Mouse (Mus musculus) forebrain, embryonic 16.5 days (tissue): Measurements from ENCODE around the gene Ugt1a6b. TPM values are rescaled to one million over a fixed set of nuclear protein-coding genes. Genes with fewer than 3 reads are reported as not detected.

Experiments
- ATAC-seq: fragments of 200-750 bp; cut with Nextera tagmentation; 2 replicates; pipeline ENCODE4 v1.8.0; 2017; ENCODE audit warnings: mild to moderate bottlenecking, moderate library complexity
- H3K27ac ChIP-seq: fragments of 300-500 bp; sonication (generic); 2 replicates; pipeline ENCODE4 v1.5.1; 2014; ENCODE audit warnings: low read length, control low read depth
- H3K27me3 ChIP-seq: fragments of 300-500 bp; sonication (generic); replicated peaks from 2 replicates; pipeline ENCODE4 v1.6.1; 2014; ENCODE audit warnings: low read length; ENCODE audit not compliant: control insufficient read depth, insufficient read depth
- H3K36me3 ChIP-seq: fragments of 300-500 bp; sonication (generic); 2 replicates; pipeline ENCODE4 v1.6.1; 2014; ENCODE audit not compliant: control insufficient read depth, insufficient read depth
- H3K4me1 ChIP-seq: fragments of 300-500 bp; sonication (generic); replicated peaks from 2 replicates; pipeline ENCODE4 v1.6.1; 2014; ENCODE audit warnings: low read length; ENCODE audit not compliant: control insufficient read depth, insufficient read depth
- H3K4me2 ChIP-seq: fragments of 300-500 bp; sonication (generic); 2 replicates; pipeline ENCODE4 v1.6.1; 2014; ENCODE audit warnings: mild to moderate bottlenecking, low read length, control low read depth
- H3K4me3 ChIP-seq: fragments of 300-500 bp; sonication (generic); replicated peaks from 2 replicates; pipeline ENCODE4 v1.5.1; 2014; ENCODE audit warnings: mild to moderate bottlenecking, low read length, control low read depth
- H3K9ac ChIP-seq: fragments of 300-500 bp; sonication (generic); replicated peaks from 2 replicates; pipeline ENCODE4 v1.6.1; 2014; ENCODE audit warnings: low read depth, low read length, control low read depth
- H3K9me3 ChIP-seq: fragments of 300-500 bp; sonication (generic); 2 replicates; pipeline ENCODE4 v1.6.1; 2016; ENCODE audit warnings: low read length; ENCODE audit not compliant: control insufficient read depth
- WGBS: fragments of 180-500 bp; shearing (Covaris S2); extraction: QIAGEN DNeasy Blood & Tissue Kit; methylation state at CpG from one replicate; pipeline ENCODE4 v1.1.7; 2014; 5-methylcytosine and 5-hydroxymethylcytosine counted together
- polyA plus RNA-seq: library from polyadenylated mRNA; unstranded; fragments of >200 nt; fragmentation: Nextera tagmentation; extraction: Ambion mirVana; gene quantifications from 2 replicates; pipeline ENCODE4 v1.2.1, GENCODE M21; 2015

Gene Ugt1a6b
- polyA plus RNA-seq, 1 experiment from 2014 or later = 1.0 TPM

GRCm38 (mm10) chr1:88250023-88250422 is 147.0 kb downstream of the Ugt1a6b start:
- no peak for ATAC-seq
- WGBS = 84% methylated on average over 5 of the region's 5 CpGs
- H3K27me3 ChIP-seq = no peaks in the 10 kb centered on the region

GRCm38 (mm10) chr1:88253106-88253505 is 150.1 kb downstream of the Ugt1a6b start:
- H3K4me3 ChIP-seq = no peak overlapping the region
- ATAC-seq = no peak
- no peak overlapping the region for H3K4me2 ChIP-seq
- H3K36me3 ChIP-seq = no peaks in the 10 kb centered on the region
- peaks cover 77% of the 10 kb centered on the region for H3K9me3 ChIP-seq
- H3K4me1 ChIP-seq = no peaks in the 10 kb centered on the region
- H3K27me3 ChIP-seq = no peaks in the 10 kb centered on the region
- 75% methylated on average over 8 of the region's 8 CpGs for WGBS
- no peak overlapping the region for H3K9ac ChIP-seq
- no peak overlapping the region for H3K27ac ChIP-seq

More at GRCm38 (mm10) chr1:88250023-88250422, 147.0 kb downstream of the Ugt1a6b start:
- Histone ChIP-seq H3K9ac (no peak overlapping the region), H3K4me1 (no peaks in the 10 kb centered on the region), H3K9me3 (peaks cover 89% of the 10 kb centered on the region), H3K4me2 (no peak overlapping the region), H3K36me3 (no peaks in the 10 kb centered on the region), H3K27ac (no peak overlapping the region), H3K4me3 (no peak overlapping the region)

DNA sequence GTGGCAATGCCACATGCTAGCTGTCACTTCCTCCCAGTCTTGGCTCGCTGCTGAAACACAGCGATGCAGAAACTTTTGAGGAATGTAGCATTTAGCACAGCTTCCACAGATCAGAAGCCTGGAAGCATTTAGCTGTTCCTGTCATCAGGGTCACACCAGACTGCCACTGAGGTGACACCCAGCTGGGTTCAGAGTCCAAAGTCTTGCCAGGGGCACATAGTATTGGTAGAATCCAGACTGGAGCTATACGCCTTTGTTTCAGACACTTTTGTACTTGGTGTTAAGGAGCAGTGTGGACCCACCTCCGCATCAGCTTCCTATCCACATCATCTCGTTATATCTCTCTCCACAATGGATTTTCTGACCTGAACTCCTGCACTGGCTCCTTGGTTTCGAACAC is 150.5 kb downstream of the Ugt1a6b start:
- no peak overlapping the region for H3K9ac ChIP-seq
- no peak overlapping the region for H3K4me3 ChIP-seq
- H3K27ac ChIP-seq = no peak overlapping the region
- H3K36me3 ChIP-seq = no peaks in the 10 kb centered on the region
- no peaks in the 10 kb centered on the region for H3K27me3 ChIP-seq
- H3K9me3 ChIP-seq = peaks cover 72% of the 10 kb centered on the region
- WGBS = 71% methylated on average over 6 of the region's 6 CpGs
- H3K4me2 ChIP-seq = no peak overlapping the region
- H3K4me1 ChIP-seq = no peaks in the 10 kb centered on the region
- ATAC-seq = no peak

- Histone ChIP-seq H3K27me3 (no peaks in the 10 kb centered on the region), H3K4me2 (no peak overlapping the region), H3K4me3 (no peak overlapping the region), H3K36me3 (peaks cover under 1% of the 10 kb centered on the region), H3K27ac (no peak overlapping the region), H3K4me1 (no peaks in the 10 kb centered on the region), H3K9me3 (peaks cover 59% of the 10 kb centered on the region), H3K9ac (no peak overlapping the region)
- no peak for ATAC-seq
- WGBS = 89% methylated on average over 12 of the region's 12 CpGs
Observed at GRCm38 (mm10) chr1:88254793-88255465, 151.9 kb downstream of the Ugt1a6b start.

GRCm38 (mm10) chr1:88255466-88255857 is 152.4 kb downstream of the Ugt1a6b start:
- Histone ChIP-seq H3K36me3 (peaks cover 6% of the 10 kb centered on the region), H3K4me1 (no peaks in the 10 kb centered on the region), H3K4me3 (no peak overlapping the region), H3K27ac (no peak overlapping the region), H3K4me2 (no peak overlapping the region), H3K9me3 (peaks cover 53% of the 10 kb centered on the region), H3K9ac (no peak overlapping the region), H3K27me3 (no peaks in the 10 kb centered on the region)
- WGBS = 58% methylated on average over 2 of the region's 2 CpGs
- no peak for ATAC-seq

DNA sequence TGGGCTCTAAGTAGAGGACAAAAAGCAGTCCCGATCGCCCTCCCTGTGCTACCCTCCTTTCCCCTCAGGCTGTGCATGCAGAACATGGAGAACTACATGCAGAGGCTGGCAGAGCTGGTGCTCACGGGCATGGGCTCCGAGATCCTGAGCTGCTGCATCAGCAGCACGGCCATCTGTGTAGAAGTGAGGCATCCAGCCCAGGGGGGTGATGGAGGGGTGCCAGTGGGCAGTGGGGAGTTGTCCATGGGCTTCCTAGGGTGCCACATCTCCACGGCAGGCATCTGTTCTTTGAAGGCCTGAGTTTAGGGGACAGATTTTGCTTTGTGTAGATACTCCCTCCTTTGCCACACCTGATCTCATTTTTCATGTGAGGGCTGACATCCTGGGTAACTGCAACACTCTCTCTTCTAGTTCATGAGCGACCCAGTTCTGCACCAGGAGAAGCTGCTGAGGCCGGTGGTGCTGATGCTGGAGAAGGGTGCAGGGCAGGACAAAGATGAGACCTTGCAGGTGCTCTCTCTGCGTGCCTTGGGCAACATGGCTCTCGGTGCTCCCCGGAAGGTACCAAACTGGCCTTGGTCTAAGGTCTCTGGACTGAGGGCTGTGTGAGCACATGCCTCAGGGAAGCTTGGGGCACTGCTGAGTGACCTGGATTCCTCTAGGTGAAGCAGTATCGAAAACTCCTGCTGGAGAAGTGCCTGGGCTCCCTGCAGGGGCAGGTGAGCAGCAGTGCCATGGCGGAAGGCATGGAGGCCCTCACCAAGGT is 153.1 kb downstream of the Ugt1a6b start:
- H3K27me3 ChIP-seq = no peaks in the 10 kb centered on the region
- no peak overlapping the region for H3K9ac ChIP-seq
- WGBS = 80% methylated on average over 13 of the region's 13 CpGs
- no peaks in the 10 kb centered on the region for H3K4me1 ChIP-seq
- no peak overlapping the region for H3K4me2 ChIP-seq
- ATAC-seq = no peak
- H3K36me3 ChIP-seq = peaks cover 8% of the 10 kb centered on the region
- no peak overlapping the region for H3K27ac ChIP-seq
- H3K9me3 ChIP-seq = peaks cover 46% of the 10 kb centered on the region
- no peak overlapping the region for H3K4me3 ChIP-seq

GRCm38 (mm10) chr1:88256886-88257663 is 154.0 kb downstream of the Ugt1a6b start:
- Histone ChIP-seq H3K27ac (no peak overlapping the region), H3K4me3 (no peak overlapping the region), H3K9me3 (peaks cover 40% of the 10 kb centered on the region), H3K36me3 (peaks cover 17% of the 10 kb centered on the region), H3K4me1 (no peaks in the 10 kb centered on the region), H3K9ac (no peak overlapping the region), H3K27me3 (no peaks in the 10 kb centered on the region), H3K4me2 (no peak overlapping the region)
- no peak for ATAC-seq
- WGBS = 84% methylated on average over 10 of the region's 10 CpGs

- Histone ChIP-seq H3K27ac (no peak overlapping the region), H3K9me3 (peaks cover 34% of the 10 kb centered on the region), H3K9ac (no peak overlapping the region), H3K4me1 (no peaks in the 10 kb centered on the region), H3K4me3 (no peak overlapping the region), H3K27me3 (no peaks in the 10 kb centered on the region), H3K4me2 (no peak overlapping the region), H3K36me3 (peaks cover 23% of the 10 kb centered on the region)
- ATAC-seq = no peak
- WGBS = 77% methylated on average over 6 of the region's 6 CpGs
Observed at GRCm38 (mm10) chr1:88257681-88258080, 154.6 kb downstream of the Ugt1a6b start.

DNA sequence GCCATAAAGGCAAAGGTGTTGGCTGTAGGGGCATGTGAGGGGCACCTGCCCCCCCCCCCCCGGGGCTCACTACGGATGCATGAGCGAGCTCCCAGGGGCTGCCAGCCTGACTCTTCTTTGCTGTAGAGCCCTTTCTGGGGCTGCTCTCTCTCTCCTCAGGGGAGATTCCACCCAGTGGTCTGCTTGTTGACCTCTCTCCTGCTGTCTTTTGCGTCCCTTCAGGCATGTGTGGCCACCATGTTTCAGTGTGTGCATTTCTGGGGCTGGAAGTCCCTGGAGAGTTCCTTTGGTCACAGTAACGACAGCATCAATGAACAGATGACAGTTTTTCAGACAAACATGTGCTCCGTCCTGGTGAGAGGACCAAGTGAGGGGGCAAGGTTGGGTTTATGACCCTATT is 155.3 kb downstream of the Ugt1a6b start:
- no peak overlapping the region for H3K4me2 ChIP-seq
- no peaks in the 10 kb centered on the region for H3K27me3 ChIP-seq
- no peak for ATAC-seq
- 74% methylated on average over 6 of the region's 6 CpGs for WGBS
- H3K9ac ChIP-seq = no peak overlapping the region
- no peaks in the 10 kb centered on the region for H3K4me1 ChIP-seq
- H3K9me3 ChIP-seq = peaks cover 30% of the 10 kb centered on the region
- no peak overlapping the region for H3K4me3 ChIP-seq
- H3K27ac ChIP-seq = no peak overlapping the region
- peaks cover 30% of the 10 kb centered on the region for H3K36me3 ChIP-seq
